Mouse (Mus musculus) neural tube, embryonic 11.5 days (tissue): ENCODE measurements at regions not wholly inside any gene's neighbourhood (a gene's known extent, or its start where the extent isn't known, plus 50 kb on each side); places are given as distances from the start of the nearest gene placed in this dataset.

Experiments used
- ATAC-seq: fragments of 200-750 bp; cut with Nextera tagmentation; 2 replicates; pipeline ENCODE4 v1.8.0; 2017; ENCODE audit warnings: moderate number of reproducible peaks, mild to moderate bottlenecking, moderate TSS enrichment, moderate library complexity; ENCODE audit not compliant: insufficient read depth, low FRiP score, low TSS enrichment
- DNase-seq: peaks from one replicate; pipeline ENCODE4 v3.0.0-alpha.2; 2015; ENCODE audit warnings: low spot score
- H3K27ac ChIP-seq: fragments of 300-500 bp; sonication (generic); 2 replicates; pipeline ENCODE4 v1.5.1; 2014; ENCODE audit warnings: low read depth, mild to moderate bottlenecking, low read length
- H3K27me3 ChIP-seq: fragments of 300-500 bp; sonication (generic); 2 replicates; pipeline ENCODE4 v1.6.1; 2014; ENCODE audit warnings: mild to moderate bottlenecking, low read length, mixed read lengths; ENCODE audit not compliant: control insufficient read depth, insufficient read depth
- H3K36me3 ChIP-seq: fragments of 300-500 bp; sonication (generic); 2 replicates; pipeline ENCODE4 v1.6.1; 2014; ENCODE audit warnings: mild to moderate bottlenecking, low read length, moderate library complexity, mixed read lengths; ENCODE audit not compliant: control insufficient read depth, insufficient read depth
- H3K4me1 ChIP-seq: fragments of 300-500 bp; sonication (generic); 2 replicates; pipeline ENCODE4 v1.6.1; 2014; ENCODE audit warnings: low read length, mixed read lengths; ENCODE audit not compliant: control insufficient read depth, insufficient read depth
- H3K4me2 ChIP-seq: fragments of 300-500 bp; sonication (generic); 2 replicates; pipeline ENCODE4 v1.6.1; 2014; ENCODE audit warnings: low read depth, mild to moderate bottlenecking, moderate library complexity
- H3K4me3 ChIP-seq: fragments of 300-500 bp; sonication (generic); 2 replicates; pipeline ENCODE4 v1.5.1; 2014; ENCODE audit warnings: low read depth, low read length
- H3K9ac ChIP-seq: fragments of 300-500 bp; sonication (generic); 2 replicates; pipeline ENCODE4 v1.6.1; 2014; ENCODE audit warnings: mild to moderate bottlenecking, low read length
- H3K9me3 ChIP-seq: fragments of 300-500 bp; sonication (generic); 2 replicates; pipeline ENCODE4 v1.6.1; 2016; ENCODE audit warnings: low read length; ENCODE audit not compliant: control insufficient read depth
- WGBS: fragments of 180-500 bp; shearing (Covaris S2); extraction: QIAGEN DNeasy Blood & Tissue Kit; methylation state at CpG from one replicate; pipeline ENCODE4 v1.1.7; 2014; 5-methylcytosine and 5-hydroxymethylcytosine counted together

DNA sequence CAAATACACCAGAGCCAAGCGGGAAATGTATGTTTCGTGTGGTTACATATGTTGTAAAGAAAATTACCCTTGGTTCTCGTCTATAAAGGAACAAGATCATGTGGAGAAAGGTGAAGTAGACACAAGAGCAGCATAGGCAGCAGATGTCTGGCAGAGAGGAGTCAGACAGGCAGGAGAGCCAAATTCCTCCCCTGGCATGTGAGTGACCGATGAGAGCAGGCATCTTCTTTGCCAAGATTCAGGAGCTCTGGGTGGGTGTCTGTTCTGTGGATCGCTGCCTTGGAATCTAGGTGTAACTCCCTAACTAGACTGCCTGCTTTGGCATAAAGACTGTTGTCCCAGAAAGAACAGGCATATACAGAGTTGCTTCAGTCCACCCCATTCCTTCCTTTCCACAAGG, 275.1 kb upstream of the Col8a1 start:
- 86% methylated on average over 5 of the region's 5 CpGs for WGBS

GRCm38 (mm10) chr16:58068654-58069271, 314.2 kb upstream of the Col8a1 start:
- Histone ChIP-seq H3K9me3 (no peaks in the 10 kb centered on the region), H3K36me3 (no peaks in the 10 kb centered on the region), H3K4me2 (no peak overlapping the region), H3K9ac (no peak overlapping the region), H3K27ac (no peak overlapping the region), H3K4me1 (no peaks in the 10 kb centered on the region), H3K4me3 (no peak overlapping the region), H3K27me3 (no peaks in the 10 kb centered on the region)
- WGBS, result 66% methylated on average over 3 of the region's 3 CpGs
- ATAC-seq (no peak), DNase-seq (no peak)

More for the DNA sequence above, 275.1 kb upstream of the Col8a1 start:
- ATAC-seq (no peak), DNase-seq (no peak)
- H3K4me2 ChIP-seq, result no peak overlapping the region
- H3K4me3 ChIP-seq, result no peak overlapping the region
- H3K9ac ChIP-seq, result no peak overlapping the region
- no peaks in the 10 kb centered on the region for H3K36me3 ChIP-seq
- H3K9me3 ChIP-seq, result no peaks in the 10 kb centered on the region
- H3K27ac ChIP-seq, result no peak overlapping the region
- H3K4me1 ChIP-seq, result no peaks in the 10 kb centered on the region
- no peaks in the 10 kb centered on the region for H3K27me3 ChIP-seq

DNA sequence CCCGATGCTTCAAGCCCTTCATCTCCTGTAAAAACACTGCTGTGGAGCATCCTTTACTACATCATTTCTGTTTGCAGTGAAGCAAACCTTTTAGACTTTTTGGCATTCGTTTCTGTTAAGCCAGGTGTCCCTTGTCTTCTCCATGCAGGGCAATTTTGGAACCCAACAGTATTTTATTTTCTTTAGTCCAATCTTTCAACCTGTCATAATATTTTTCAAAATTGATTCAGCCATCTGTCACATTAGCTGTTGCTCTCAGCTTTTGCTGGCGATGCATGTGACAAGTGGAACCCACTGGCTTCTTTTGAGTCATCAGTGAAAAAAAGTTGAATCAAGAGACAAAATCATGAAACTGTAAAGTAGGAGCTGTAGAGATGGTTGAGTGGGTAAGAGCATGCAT, 317.9 kb upstream of the Col8a1 start:
- H3K4me2 ChIP-seq, result no peak overlapping the region
- no peaks in the 10 kb centered on the region for H3K9me3 ChIP-seq
- no peaks in the 10 kb centered on the region for H3K27me3 ChIP-seq
- WGBS, result 86% methylated on average over 3 of the region's 3 CpGs
- DNase-seq, result no peak
- H3K4me3 ChIP-seq, result no peak overlapping the region
- H3K9ac ChIP-seq, result no peak overlapping the region
- H3K27ac ChIP-seq, result no peak overlapping the region
- H3K4me1 ChIP-seq, result no peaks in the 10 kb centered on the region
- no peaks in the 10 kb centered on the region for H3K36me3 ChIP-seq
- no peak for ATAC-seq

GRCm38 (mm10) chr16:58100351-58100750, 307.9 kb upstream of the Dcbld2 start:
- no peak overlapping the region for H3K27ac ChIP-seq
- H3K4me3 ChIP-seq, result no peak overlapping the region
- no peaks in the 10 kb centered on the region for H3K9me3 ChIP-seq
- no peak for ATAC-seq
- WGBS, result 67% methylated on average over 4 of the region's 4 CpGs
- DNase-seq, result no peak
- H3K4me1 ChIP-seq, result no peaks in the 10 kb centered on the region
- H3K36me3 ChIP-seq, result no peaks in the 10 kb centered on the region
- no peak overlapping the region for H3K4me2 ChIP-seq
- H3K9ac ChIP-seq, result no peak overlapping the region
- no peaks in the 10 kb centered on the region for H3K27me3 ChIP-seq

- Histone ChIP-seq H3K9ac (no peak overlapping the region), H3K36me3 (no peaks in the 10 kb centered on the region), H3K27ac (no peak overlapping the region), H3K27me3 (no peaks in the 10 kb centered on the region), H3K4me1 (no peaks in the 10 kb centered on the region), H3K9me3 (no peaks in the 10 kb centered on the region), H3K4me3 (no peak overlapping the region), H3K4me2 (no peak overlapping the region)
- 90% methylated on average over 1 of the region's 1 CpGs for WGBS
- no peak for ATAC-seq
- DNase-seq, result no peak
Measured at GRCm38 (mm10) chr16:58110452-58110851, 297.8 kb upstream of the Dcbld2 start.

DNA sequence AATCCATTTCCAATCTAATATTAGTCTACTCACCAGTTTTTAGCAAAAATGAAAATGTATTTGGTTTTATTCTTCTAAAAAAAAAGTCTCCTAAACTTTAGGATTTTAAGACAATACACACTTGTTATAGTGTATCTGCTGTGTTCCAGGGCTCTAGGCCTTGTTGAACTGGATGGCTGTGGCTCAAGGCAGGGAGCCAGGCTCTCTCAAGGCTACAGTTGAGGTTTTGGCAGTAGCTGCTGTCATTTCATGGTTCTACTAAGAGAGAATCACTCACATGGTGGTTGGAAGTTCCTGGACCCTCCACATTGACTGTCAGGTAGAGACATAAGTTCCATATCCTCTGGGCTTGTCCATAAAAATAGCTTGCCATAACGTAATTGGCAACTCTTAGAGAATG, 282.2 kb upstream of the Dcbld2 start:
- no peaks in the 10 kb centered on the region for H3K9me3 ChIP-seq
- no peak overlapping the region for H3K27ac ChIP-seq
- H3K9ac ChIP-seq, result no peak overlapping the region
- H3K27me3 ChIP-seq, result no peaks in the 10 kb centered on the region
- no peak overlapping the region for H3K4me2 ChIP-seq
- ATAC-seq (no peak), DNase-seq (no peak)
- 89% methylated on average over 1 of the region's 1 CpGs for WGBS
- H3K36me3 ChIP-seq, result no peaks in the 10 kb centered on the region
- no peak overlapping the region for H3K4me3 ChIP-seq
- H3K4me1 ChIP-seq, result no peaks in the 10 kb centered on the region

DNA sequence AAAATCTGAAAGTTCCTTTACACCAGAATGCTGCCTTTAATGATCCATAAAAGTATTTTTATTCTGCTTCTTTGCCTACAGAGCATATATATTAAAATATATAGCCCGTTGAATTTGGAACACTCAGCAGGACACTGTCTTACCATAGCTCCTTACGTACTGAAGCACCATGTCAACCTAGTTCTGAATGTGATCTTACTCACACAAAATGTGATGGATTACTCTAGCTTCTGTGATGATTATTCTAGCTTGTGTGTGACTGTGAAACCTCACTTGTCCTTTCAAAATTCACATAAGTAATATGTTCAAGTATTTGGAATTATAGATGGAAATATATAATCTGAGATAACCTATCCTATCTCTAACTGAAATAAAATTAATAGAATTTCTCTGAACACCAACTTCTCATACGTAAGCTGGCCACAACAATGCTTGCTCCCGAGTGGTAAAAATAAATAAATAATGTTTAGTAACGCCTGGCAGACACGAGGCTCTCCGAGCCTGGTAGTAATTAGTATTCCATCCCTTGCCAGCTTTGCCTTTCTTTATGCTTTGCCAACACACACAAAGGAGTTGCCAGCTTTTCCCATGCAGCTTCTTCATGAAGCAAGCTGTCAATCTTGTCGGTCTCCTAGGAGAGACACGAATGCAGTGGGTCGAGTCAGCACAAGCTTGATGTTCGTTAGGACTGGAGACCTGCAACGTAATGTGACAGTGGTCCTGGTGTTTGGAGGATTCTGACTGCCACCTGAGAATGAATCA, 271.9 kb upstream of the Dcbld2 start:
- H3K27ac ChIP-seq, result no peak overlapping the region
- no peaks in the 10 kb centered on the region for H3K9me3 ChIP-seq
- WGBS, result 65% methylated on average over 12 of the region's 12 CpGs
- no peak overlapping the region for H3K4me2 ChIP-seq
- DNase-seq (no peak), ATAC-seq (no peak; the same call in 1 of the 2 replicates)
- H3K36me3 ChIP-seq, result no peaks in the 10 kb centered on the region
- H3K4me3 ChIP-seq, result no peak overlapping the region
- H3K4me1 ChIP-seq, result no peaks in the 10 kb centered on the region
- H3K27me3 ChIP-seq, result no peaks in the 10 kb centered on the region
- H3K9ac ChIP-seq, result no peak overlapping the region

DNA sequence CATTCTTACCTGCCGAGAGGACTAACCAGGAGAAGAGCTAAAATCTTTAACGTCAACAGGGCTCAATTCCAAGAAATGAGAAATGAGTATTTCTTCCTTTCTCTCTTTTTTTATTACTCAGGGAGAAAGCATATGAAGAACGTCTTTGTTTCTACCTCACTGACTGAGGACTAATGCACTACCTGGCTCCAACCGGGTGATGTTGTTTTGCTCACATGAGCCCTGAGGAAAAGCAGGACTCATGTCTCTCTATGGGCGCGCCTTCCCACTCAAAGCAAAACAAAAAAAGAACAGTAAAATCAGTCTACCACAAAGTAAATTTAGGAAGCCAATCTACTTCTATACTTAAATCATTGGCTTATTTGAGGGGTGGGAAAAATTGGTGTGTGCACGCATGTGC, 271.3 kb upstream of the Dcbld2 start:
- 90% methylated on average over 7 of the region's 7 CpGs for WGBS

DNA sequence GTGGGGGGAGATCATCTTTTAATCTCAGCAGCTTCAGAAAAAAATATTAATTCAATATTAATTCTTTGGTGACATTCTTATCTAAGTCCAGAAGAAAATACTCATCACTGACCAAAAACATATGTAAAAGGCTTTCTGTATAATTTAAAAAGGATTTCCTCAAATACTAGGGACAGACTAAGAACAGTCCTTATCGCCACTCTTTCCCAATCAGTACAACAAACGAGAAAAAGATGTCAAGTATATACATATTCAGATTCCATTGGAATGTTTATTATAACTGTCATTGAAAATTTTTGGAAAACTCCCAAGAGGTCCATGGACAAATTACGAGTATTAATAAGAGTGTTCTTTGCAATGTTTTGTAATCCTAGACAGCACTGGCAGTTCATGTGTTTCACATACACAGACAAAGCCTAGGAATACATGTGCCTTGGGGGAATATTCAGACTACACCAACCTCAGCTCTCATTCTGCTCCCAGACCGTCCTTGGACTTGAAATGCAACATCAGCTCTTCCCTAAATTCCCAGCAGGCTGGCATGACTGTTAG, 270.4 kb upstream of the Dcbld2 start:
- H3K27ac ChIP-seq, result no peak overlapping the region
- no peak overlapping the region for H3K4me2 ChIP-seq
- H3K27me3 ChIP-seq, result no peaks in the 10 kb centered on the region
- no peak overlapping the region for H3K4me3 ChIP-seq
- no peaks in the 10 kb centered on the region for H3K36me3 ChIP-seq
- H3K9ac ChIP-seq, result no peak overlapping the region
- H3K9me3 ChIP-seq, result no peaks in the 10 kb centered on the region
- no peaks in the 10 kb centered on the region for H3K4me1 ChIP-seq
- 89% methylated on average over 4 of the region's 4 CpGs for WGBS
- ATAC-seq, result no peak
- no peak for DNase-seq

More for the DNA sequence above, 271.3 kb upstream of the Dcbld2 start:
- no peaks in the 10 kb centered on the region for H3K36me3 ChIP-seq
- H3K4me1 ChIP-seq, result no peaks in the 10 kb centered on the region
- H3K4me2 ChIP-seq, result no peak overlapping the region
- ATAC-seq (no peak), DNase-seq (no peak)
- no peak overlapping the region for H3K9ac ChIP-seq
- H3K9me3 ChIP-seq, result no peaks in the 10 kb centered on the region
- H3K4me3 ChIP-seq, result no peak overlapping the region
- H3K27ac ChIP-seq, result no peak overlapping the region
- no peaks in the 10 kb centered on the region for H3K27me3 ChIP-seq
